Mouse (Mus musculus): ENCODE data around the gene Cd276.
A peak's percentile ranks its signal among the peaks of the same experiment; 100 is the strongest.

Cd276 gene

DNA sequence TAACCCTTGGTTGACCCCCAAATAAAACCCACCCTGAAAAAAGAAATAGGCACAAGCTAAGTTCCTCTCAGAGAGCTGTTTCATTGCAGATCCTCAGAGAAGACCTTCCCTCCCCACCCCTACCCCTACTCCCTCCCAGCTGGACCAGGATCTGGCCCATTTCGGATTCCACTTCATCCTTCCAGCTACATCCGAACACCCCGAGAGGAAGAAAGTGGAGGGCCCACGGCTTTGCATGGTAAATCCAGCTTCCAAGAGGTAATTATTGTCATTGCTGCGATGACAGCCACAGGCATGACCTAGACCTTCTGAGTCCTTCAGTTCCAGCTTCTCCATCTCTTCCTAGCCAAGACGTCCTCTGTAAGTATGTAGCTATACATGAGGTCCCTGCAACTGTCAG, 4.3 kb downstream of the Cd276 start:
- DNase-seq (ENCODE audit: low read depth, low spot score): no peak

DNA sequence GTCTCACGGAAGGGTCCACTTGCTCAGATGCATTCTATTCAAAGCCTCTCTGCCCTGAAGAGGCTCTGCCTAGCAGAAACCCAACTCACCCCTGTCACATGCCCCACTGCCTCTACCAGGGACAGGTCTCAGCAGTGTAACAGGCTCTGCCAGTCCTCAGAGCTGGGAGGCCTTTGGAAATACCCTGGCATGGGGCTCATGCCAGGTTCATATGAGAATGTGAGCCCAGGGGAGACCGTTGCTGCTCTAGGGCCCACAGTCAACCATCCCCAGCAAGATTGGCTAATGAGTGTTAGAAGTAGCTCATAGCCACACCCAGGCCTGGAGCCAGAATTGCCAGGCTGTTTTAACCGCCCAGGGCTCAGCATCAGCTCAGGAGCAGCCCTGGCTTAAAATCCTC, 5.5 kb downstream of the Cd276 start:
- no peak for DNase-seq (ENCODE audit: low read depth, low spot score)

DNA sequence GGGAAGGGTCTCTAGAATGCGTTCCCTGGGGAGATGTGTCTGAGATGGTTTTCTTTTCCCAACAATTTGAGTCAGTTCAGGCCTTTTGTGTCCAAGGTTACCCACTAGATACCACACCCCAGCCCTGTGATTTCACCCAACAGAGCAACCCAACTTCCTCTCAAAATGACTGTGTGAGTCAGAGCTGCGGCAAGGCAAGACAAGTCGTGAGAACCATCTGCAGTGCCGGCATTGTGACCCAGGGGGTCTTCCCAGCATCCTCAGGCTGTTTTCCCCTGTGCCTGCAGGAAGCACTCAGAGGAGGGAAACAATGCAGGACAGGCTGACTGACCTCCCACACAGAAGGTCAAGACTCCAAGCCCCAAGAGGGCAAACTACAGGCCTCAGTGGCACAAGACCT, 6.3 kb downstream of the Cd276 start:
- DNase-seq (ENCODE audit: low read depth, low spot score): no peak

DNA sequence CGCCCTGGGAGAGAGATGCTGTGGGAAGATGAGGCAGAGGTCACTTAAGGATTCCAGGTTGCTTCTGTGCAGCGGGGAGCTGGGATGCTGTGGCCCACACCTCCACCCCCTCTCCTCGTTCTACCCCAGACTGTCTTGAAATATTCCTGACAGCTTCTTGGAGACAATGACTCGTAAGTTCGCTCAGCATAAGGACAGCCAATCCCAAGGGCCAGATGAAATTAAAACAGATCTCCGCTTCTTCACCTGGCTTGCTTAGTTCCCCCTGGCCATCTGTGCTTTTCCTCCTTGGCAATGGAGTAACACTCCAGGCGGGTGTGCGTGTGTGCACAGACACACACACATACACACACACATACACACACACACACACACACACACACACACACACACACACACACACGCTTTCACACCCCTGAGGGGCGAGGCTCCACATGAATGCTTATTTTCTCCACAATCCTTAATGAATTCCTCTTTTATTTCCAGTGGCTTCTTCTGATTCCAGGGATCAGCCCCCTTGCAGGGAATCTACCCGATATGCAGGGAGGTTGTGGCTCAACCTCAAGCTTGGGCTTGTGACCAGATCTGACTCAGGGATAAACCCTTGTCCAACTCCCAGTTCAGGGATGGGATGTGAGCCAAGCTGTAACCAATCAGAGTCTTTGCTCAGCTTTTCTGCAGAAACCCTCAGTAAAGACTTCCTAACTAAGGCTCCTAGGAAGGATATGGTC, 8.4 kb downstream of the Cd276 start:
- no peak for DNase-seq (ENCODE audit: low read depth, low spot score)

DNA sequence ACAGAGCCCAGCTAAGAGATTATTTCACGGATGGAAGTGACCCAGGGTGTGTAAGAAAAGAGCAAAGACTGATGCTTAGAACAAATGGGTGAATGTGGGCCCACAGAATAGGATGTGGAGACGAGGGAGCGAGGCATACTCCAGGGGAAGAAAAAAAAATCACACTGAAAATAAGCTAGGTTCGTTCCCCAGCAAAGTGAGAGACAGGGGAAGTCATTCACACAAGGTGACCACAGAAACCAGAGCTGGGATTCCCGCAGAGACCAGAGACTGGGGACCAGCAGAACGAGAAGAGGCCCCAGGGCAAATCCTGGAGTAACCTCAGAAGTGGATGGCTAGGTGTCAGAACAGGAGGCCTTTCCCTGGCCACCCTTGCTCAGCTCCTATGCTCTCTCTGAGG, 9.8 kb downstream of the Cd276 start:
- no peak for DNase-seq (ENCODE audit: low read depth, low spot score)

DNA sequence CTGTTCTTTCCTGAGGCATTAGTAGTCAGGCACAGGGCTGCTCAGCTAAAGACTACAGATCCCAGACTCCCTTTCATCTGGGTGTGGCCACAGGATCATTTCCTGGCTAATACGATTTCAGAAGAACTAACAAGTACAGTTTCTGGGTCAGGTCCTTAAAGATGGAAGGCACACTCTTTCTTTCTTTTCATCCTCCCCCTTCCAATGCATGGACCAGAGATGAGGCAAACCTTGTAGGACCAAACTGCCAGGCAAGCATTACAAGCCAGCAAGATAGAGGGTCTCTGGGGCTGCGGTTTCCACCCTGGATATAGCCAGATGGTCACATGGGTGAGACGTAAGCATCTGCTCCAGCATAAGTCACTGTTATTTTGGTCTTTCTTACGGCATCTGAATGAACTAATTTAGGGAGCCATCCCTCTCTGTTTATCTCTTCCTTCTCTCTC, 10.3 kb downstream of the Cd276 start:
- DNase-seq (ENCODE audit: low read depth, low spot score): no peak

DNA sequence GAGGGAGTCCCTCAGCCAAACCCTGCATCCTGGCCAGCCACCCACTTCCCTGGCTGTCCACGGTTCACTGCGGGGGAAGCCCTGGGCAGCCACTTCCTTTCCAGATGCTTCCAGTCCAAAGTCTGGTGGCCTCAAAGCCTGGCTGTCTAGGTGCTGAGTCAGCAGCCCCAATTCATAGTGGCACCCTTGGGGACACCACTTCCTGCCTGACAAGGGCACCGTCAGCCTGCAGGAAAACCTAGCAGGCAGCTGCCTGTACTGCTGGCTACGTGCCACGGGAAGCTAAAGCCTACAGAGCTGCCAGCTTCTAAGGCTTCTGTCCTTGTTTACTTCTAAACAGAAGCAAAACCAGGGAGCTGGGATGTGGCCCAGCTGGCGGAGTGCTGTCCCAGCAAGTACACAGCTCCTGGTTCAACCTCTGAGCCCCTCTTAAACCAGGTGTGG, 13.3 kb downstream of the Cd276 start:
- no peak for DNase-seq (ENCODE audit: low read depth, low spot score)

DNA sequence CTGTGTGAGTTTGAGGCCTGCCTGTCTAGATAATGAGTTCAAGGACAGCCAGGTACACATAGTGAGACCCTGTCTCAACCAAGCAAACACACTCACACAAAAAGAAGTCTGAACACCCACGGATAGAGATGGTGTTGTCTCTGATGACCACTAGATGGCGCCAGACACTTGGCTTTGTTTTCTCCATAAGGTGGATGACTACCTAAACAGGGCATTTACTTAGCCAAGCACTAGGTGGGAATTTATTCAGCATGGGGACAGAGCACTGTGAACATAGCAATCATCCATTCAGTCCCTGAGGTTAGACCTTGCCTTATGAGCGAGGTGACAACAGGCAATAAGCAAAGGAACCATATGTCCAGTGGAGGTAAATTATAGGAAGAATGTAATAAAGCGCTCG, 15.4 kb downstream of the Cd276 start:
- DNase-seq (ENCODE audit: low read depth, low spot score): peak; percentile 86

DNA sequence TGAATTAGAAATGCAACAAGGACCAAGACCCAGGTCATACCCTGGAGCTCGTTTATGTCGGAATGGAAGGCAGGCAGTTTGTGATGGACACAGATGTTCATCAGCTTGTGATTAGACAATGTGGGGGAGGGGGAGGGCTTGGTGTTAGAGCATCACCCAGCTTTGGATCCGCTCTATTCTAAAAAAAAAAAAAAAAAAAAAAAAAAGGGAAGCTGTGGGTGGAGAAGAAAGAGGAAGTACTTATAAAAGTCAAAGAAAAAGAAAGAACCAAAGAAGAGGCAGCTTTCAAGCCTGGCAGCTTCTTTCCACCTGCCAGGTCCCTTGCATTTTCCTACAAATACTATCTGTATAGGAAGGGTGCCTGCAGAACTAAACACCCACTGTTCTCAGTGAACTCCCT, 17.5 kb downstream of the Cd276 start:
- DNase-seq (ENCODE audit: low read depth, low spot score): no peak

DNA sequence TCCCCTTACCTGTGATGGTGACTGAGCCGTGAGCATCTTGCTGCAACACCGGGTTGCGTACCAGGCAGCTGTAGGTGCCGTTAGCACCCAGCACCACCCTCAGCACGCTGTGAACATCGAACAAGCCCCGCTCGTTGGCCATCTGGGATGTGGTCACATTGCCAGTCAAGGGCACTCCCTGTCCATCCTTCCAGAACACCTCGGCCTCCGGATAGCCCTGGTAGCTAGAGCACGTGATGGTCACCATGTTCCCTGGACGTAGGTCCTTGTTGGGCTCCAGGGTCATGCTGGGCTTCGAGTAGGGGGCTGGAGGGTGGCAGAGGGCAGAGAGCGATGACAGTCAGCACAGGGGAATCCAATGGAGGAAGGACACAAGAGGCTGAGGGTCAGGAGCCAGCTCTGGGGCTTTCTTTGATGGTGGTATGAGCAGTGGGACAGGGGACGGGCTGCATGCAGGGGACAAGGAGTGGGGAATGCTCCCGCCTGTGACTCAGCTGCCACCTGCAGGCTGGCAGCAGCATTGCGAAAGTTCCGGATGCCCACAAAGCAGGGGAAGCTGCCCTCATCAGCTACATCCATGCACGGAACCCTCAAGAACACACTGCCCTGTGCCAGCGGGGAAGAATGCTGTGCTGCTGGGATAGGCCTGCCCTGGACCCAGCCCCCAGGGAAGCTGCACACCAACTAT, 19.6 kb downstream of the Cd276 start:
- peak; percentile 60 for DNase-seq (ENCODE audit: low read depth, low spot score)

DNA sequence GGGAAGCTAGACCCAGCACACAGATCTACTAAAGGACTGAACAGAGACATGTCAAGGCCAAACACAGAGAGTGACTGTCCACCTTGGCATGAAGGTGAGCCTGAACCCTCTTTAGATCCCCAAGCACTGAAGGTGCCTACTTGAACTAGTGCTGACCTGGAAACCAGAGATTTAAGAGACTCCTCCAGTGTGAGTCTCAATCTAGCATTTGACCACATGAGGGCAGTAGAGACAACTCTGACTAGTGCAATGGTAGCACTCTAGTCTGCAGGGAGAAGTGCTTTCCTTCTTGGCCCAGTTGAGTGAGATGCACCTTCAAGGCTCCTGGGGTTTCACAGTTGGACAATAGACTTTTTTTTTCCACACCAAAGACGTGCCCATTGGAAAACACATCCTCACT, 20.5 kb downstream of the Cd276 start:
- peak; percentile 80 for DNase-seq (ENCODE audit: low read depth, low spot score)

DNA sequence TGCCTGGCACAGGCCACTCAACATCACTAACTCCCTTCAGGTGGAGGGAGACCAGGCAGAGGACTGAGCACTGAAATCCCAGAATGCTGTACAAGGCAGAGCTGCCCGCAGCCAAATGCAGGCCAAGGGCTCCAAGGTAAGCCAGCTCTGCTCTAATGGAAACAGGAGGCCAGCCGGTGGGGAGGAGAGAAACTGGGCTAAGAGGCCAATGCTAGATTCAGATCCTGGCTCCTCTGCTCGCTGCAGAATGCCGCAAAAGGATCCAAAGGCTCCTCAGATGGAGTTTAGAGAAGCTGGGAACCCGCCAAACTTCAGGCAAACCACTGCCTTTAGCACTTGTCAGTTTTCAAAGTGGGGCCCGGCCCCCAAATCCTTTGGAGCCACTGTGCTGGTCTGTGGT, 21.9 kb downstream of the Cd276 start:
- DNase-seq (ENCODE audit: low read depth, low spot score): no peak

DNA sequence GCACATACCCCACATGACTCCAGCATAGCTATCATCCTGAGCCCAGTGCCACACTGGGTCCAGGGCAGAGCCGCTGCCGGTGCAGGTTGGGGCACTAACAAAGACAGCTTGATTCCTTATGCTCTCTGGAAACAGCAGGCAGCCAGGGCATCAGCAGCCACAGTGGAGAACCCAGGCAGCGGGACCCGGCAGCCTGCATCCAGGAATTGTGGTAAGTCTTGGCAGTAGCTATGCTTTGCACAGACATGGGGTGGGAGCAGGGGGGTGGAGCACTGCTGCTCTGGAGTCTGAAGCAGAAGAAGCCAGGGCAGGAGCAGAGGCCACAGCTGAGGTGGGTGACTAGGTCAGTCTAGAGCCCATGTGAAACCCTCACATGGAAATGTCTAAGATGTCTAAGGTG, 23.0 kb downstream of the Cd276 start:
- DNase-seq (ENCODE audit: low read depth, low spot score): no peak

DNA sequence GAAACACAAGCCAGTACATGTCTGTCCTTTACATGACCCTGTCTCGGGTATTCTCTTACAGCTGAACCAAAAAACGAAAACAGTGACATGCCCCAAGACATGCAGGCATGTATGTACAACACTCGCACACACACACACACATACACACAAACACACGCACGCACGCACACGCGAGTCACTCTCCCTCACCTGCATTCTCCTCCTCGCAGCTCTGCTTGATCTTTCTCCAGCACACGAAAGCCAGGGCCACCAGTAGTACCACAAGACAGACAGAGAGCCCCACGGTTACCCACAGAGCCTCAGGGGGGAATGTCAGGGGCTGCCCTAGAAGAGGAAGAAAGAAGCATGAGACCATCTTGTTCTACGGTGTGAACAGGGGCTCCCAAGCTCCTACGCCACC, 24.8 kb downstream of the Cd276 start:
- DNase-seq (ENCODE audit: low read depth, low spot score): no peak

DNA sequence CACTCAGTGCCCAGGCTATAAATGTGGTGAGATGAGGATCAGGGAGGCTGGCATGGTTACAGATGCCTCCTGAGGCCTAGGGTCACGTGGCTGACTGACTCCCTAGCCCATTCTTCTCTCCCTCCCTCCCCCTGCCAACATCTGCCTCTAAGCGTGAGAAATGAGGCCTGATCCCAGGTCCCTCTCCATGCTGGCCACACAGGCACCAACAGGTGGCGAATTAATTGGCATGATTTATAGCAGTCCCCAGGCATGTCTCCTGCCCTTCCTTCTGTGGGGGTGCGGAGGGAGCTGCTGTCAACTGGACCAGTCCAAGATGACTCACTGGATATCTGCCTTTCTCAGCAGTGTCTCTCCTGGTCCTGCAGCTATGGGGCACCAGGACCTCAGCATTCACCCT, 27.4 kb downstream of the Cd276 start:
- no peak for DNase-seq (ENCODE audit: low read depth, low spot score)

DNA sequence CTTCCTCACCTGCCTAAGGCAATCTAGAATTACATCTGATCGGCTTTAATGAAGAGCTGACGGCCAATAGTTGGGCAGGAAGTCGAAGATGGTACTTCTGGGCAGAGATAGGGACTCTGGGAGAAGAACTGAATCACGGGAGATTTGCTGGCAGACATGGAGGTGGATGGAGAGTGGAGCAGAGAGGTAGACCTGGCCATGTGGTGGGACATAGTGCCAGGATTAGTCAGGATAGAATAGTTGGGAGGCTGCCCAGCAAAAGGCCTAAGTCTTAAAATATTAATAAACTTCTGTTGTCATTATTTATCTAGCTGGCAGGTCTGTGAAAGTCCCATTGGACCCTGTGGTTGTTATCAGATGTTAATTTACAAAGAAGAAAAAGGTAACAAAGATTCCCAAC, 30.1 kb downstream of the Cd276 start:
- DNase-seq (ENCODE audit: low read depth, low spot score): no peak

DNA sequence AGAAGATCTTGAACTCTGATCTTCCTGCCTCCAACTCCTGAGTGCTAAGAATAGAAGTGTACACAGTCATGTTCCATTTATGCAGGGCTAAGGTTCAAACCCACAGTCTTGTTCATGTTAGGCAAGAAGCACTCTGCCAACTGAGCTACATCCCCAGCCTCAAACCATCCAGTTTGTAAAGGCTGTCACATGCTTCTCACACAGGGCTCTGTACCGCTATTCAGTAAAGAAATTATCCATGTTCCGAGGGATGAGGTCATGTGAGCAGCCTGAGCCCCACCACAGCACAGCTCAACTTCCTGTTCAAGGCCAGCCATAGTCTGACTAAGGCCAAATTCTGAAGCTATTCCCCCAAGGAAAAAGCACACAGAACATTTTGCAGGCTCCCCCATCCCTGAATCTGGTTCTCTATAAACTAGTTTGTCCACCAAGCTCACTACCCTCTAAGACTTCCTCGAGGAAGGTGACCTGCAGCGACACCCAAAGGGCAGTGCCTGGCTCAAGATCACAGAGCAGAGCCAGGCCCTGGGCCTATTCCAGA, 33.3 kb downstream of the Cd276 start:
- DNase-seq (ENCODE audit: low read depth, low spot score): no peak

DNA sequence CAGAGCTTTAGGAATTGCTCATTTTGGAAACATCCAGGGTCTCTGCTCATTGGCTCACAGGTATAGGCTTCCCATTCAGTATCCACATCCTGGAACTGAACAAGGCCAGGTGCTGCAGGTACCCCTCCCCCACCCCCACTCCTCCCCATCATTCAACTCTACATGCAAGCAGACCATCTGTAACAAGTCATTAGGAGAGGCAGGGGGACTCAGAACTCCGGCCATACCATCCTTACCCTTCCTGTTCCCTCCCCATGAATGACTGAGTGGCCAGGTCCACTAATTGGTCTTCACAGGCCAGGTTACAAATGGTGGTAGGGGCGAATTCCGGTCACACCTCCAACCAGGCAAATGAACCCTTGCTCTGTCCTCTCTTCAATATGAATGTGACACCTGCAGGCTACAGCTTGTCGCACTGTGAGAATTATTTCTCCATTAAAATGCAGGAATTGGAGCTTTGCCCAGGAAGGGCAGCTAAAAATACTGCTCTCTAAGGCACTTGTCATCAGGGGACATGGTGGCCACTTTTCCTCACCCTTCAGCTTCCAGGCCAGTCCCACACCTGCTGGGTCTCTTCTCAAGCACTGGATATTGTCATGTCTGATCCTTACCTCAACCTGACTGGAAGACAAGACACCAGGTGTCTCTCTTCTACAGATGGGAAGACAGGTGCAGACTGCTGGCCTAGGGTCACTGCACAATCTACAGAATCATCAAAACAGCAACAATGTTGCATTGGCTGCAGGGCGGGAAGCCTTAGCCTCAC, 34.2 kb downstream of the Cd276 start:
- DNase-seq (ENCODE audit: low read depth, low spot score): no peak

DNA sequence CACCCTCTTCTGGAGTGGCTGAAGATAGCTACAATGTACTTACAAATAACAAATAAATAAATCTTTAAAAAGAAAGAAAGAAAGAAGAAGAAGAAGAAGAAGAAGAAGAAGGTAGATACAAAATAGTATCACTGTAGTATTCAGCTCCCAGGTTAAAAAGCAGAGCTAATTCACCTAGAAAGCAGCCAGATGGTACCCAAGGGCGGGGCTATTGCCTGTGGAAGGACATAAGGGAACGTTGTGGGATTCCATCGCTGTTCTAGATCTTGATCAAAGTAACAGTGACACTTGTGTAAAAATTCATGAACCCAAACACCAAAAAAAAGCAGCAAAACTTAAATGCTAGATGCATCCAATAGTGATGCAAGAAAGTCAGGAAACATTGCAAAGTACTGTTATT, 35.3 kb downstream of the Cd276 start:
- no peak for DNase-seq (ENCODE audit: low read depth, low spot score)

DNA sequence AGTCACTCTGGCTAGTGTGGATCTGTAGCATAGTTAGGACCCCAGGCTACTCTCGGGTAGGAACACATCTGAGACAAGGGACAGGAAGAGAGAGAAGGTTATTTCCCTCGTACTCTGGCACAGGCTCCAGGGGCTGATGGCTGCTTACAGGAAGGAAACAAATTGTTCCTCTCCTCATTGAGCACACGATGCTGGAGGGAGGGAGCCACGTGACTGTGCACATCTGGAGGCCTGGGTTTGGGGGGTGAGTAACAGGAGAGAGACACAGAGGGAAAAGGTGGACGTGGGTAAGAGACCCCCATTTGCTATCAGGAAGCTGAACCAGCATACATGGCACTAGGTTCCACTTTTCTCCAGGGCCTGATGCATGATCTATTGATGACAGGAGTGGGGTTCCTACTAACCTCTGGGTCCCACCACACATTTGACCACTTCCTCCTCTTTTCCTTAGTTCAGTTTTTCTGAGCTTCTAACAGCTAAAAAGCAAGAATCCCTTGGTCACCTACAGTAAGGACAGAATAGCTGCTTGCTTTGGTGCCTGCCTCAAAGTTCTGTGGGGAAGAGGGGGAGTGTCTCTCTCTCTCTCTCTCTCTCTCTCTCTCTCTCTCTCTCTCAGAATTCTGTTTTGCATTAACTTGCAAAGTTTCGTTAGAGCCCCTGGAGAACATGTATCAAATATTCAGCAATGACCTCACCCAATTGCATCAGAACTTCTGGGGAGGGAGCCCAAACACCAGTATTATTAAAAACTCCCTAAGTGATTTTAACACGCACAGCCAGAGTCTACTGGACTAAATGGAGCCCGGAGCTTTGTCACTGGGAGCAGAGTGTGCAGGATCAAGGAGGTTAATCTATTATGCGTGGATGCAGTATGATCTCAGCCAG, 37.1 kb downstream of the Cd276 start:
- DNase-seq (ENCODE audit: low read depth, low spot score): no peak

DNA sequence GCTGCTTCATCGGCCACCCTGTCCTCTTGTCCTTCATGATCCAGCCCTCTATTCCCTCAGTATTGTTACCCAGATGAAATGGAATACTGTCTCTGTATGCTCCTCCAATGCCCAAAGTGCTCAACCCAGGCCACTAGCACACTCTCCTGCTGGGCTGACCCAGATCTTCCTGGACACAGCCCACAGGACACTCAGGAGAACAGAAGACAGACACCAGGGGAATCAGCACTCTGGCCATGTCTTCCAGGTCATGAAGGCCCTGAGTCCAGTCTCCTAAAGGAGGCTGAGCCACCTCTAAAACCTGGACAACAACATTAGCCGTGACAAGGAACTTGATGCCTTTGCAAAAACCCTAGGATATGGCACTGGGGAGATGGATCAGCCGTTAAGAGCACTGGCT, 38.8 kb downstream of the Cd276 start:
- no peak for DNase-seq (ENCODE audit: low read depth, low spot score)

All from ZHBTc4 (cell line).